Mouse (Mus musculus): Measurements from ENCODE around the gene Cd302. TPM values are rescaled to one million over a fixed set of nuclear protein-coding genes. Genes with fewer than 3 reads are reported as not detected.

Cd302 gene
- polyA plus RNA-seq, 1 experiment from 2014 or later = 98.2 TPM

Other genes with a start within 250 kb of the Cd302 start
- 15.2 and 16.0 TPM in 2 replicates for gene Baz2b, start 74.6 kb downstream of the Cd302 start, polyA plus RNA-seq (2015; fragmentation: Nextera tagmentation; extraction: Ambion mirVana)
- gene March7, start 74.6 kb downstream of the Cd302 start, polyA plus RNA-seq (2015; fragmentation: Nextera tagmentation; extraction: Ambion mirVana) = 20.9 and 21.1 TPM in 2 replicates
- gene Ly75, start 98.8 kb upstream of the Cd302 start, polyA plus RNA-seq (2015; fragmentation: Nextera tagmentation; extraction: Ambion mirVana) = 2.9 and 3.0 TPM in 2 replicates